ENCODE assay signal across 15 mouse cellular contexts in the genomic region with DNA sequence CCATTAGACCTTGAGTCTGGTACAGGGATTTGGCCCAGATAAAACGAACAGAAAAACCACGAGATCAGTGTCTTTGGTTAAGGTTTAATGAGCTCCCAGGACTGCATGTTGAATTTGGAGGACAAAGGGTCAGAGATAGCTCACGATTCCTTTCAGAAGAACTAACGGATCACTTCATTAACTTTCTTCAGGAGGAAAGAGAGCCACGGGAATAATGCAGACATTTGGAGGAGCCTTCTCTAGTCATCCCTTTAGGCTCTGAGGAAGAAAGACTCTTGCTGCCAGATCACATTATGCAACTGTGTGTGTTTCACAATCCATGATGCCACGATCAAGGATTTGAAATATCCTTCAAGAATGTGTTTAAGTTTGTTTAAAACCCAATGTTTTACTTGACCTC.
DNase-seq lines count a peak whose midpoint lies in the region; ATAC-seq and TF ChIP-seq lines count a peak whose summit lies in the region.
"Had no signal": no experiment of that assay in that cellular context is flagged by ENCODE, and none has a peak within 500 bp of the region (broad histone marks: within the 10 kb centered on the region; RNA-seq: fewer than 3 reads in every experiment).

No protein-coding gene starts in this region.

- peak; percentile 35 to 65 for DNase-seq in lung, adult 18-20 months
- DNase-seq in lung, adult 2 months: no peak
- peak; percentile 37 for DNase-seq in adrenal gland, adult 8-10 months
- peak; percentile 82 for DNase-seq in lung, embryonic 14.5 days
- peak; percentile 41 for DNase-seq in skeletal muscle tissue, adult 2 months (ENCODE audit: low read depth, low spot score)
- no peak for DNase-seq in c-Kit-positive CD71-positive TER-119-positive erythroid progenitor cells, embryonic 14.5 days (ENCODE audit: low spot score)
- DNase-seq: cerebellum, adult 9-11 months; gastrocnemius, postnatal 14 days; left cerebral cortex, postnatal 4 days had no signal

- H3K4me1 ChIP-seq in lung, adult 2 months (ENCODE audit: control insufficient read depth, insufficient read depth, low read length): peaks cover 2% of the 10 kb centered on the region; the same call in 1 of the 2 replicates
- 0 out of 2 replicates have a peak, but pooled peaks cover 3% of the 10 kb centered on the region for H3K4me1 ChIP-seq in lung, embryonic 14.5 days (ENCODE audit: insufficient read depth)
- no peaks in the 10 kb centered on the region for H3K4me1 ChIP-seq in forebrain, embryonic 15.5 days
- H3K4me1 ChIP-seq: embryonic facial prominence, embryonic 10.5 days; heart, embryonic 15.5 days; hindbrain, embryonic 15.5 days had no signal

- no peaks in the 10 kb centered on the region for H3K9me3 ChIP-seq in lung, embryonic 14.5 days (ENCODE audit: low read depth, low read length)
- no peaks in the 10 kb centered on the region for H3K9me3 ChIP-seq in forebrain, embryonic 15.5 days
- H3K9me3 ChIP-seq: embryonic facial prominence, embryonic 10.5 days; heart, embryonic 15.5 days; hindbrain, embryonic 15.5 days; midbrain, embryonic 10.5 days had no signal

- WGBS in lung, adult 2 months: 49% methylated on average over 6 of the region's 6 CpGs
- 30% methylated on average over 6 of the region's 6 CpGs for WGBS in lung, embryonic 14.5 days
- WGBS in forebrain, embryonic 15.5 days: 27% methylated on average over 6 of the region's 6 CpGs

- H3K27me3 ChIP-seq in lung, embryonic 14.5 days (ENCODE audit: insufficient read depth, low read length): no peaks in the 10 kb centered on the region
- no peaks in the 10 kb centered on the region for H3K27me3 ChIP-seq in forebrain, embryonic 15.5 days
- H3K27me3 ChIP-seq: heart, embryonic 15.5 days; hindbrain, embryonic 15.5 days had no signal

- no peaks in the 10 kb centered on the region for H3K36me3 ChIP-seq in lung, embryonic 14.5 days (ENCODE audit: insufficient read depth)
- H3K36me3 ChIP-seq in forebrain, embryonic 15.5 days: no peaks in the 10 kb centered on the region
- H3K36me3 ChIP-seq: embryonic facial prominence, embryonic 10.5 days; heart, embryonic 15.5 days; hindbrain, embryonic 15.5 days; midbrain, embryonic 10.5 days had no signal

- no peak for TF ChIP-seq POLR2A in lung, adult 2 months (IDR thresholded peaks at IDR 0.05; ENCODE audit: borderline replicate concordance, extremely low read depth, low read depth, low read length)

- ATAC-seq in lung, embryonic 14.5 days (ENCODE audit: insufficient read depth): no peak
- no peak for ATAC-seq in forebrain, embryonic 15.5 days (replicated peaks)

- no peak overlapping the region for H3K4me2 ChIP-seq in lung, embryonic 14.5 days
- no peak overlapping the region for H3K4me2 ChIP-seq in forebrain, embryonic 15.5 days (replicated peaks)
- H3K4me2 ChIP-seq: heart, embryonic 15.5 days; hindbrain, embryonic 15.5 days had no signal

- H3K9ac ChIP-seq in lung, embryonic 14.5 days: no peak overlapping the region
- no peak overlapping the region for H3K9ac ChIP-seq in forebrain, embryonic 15.5 days (replicated peaks)
- H3K9ac ChIP-seq: heart, embryonic 15.5 days; hindbrain, embryonic 15.5 days; liver, embryonic 14.5 days had no signal

- no peak for TF ChIP-seq CTCF in lung, adult 2 months (IDR thresholded peaks at IDR 0.05; ENCODE audit: insufficient read depth, low read length)
- no peak for TF ChIP-seq CTCF in lung, embryonic 14.5 days (IDR thresholded peaks at IDR 0.05; ENCODE audit: low read depth)

- no peak overlapping the region for H3K4me3 ChIP-seq in lung, adult 2 months (replicated peaks; ENCODE audit: extremely low read depth, low read depth, low read length)
- no peak overlapping the region for H3K4me3 ChIP-seq in lung, embryonic 14.5 days (ENCODE audit: low read depth, low read length)
- H3K4me3 ChIP-seq in forebrain, embryonic 15.5 days: no peak overlapping the region
- H3K4me3 ChIP-seq: embryonic facial prominence, embryonic 10.5 days; heart, embryonic 15.5 days; hindbrain, embryonic 15.5 days; midbrain, embryonic 10.5 days had no signal

- no peak overlapping the region for H3K27ac ChIP-seq in lung, embryonic 14.5 days (ENCODE audit: low read depth)
- H3K27ac ChIP-seq in forebrain, embryonic 15.5 days (replicated peaks): no peak overlapping the region
- H3K27ac ChIP-seq: embryonic facial prominence, embryonic 10.5 days; heart, embryonic 15.5 days; hindbrain, embryonic 15.5 days; liver, embryonic 14.5 days; midbrain, embryonic 10.5 days had no signal

Comparison
In these comparisons a context has a peak if more than half of its experiments do, and no peak if none do; other contexts are left out.
1. DNase-seq: peak in lung, adult 18-20 months (2 of 2), adrenal gland, adult 8-10 months (single experiment), lung, embryonic 14.5 days (single experiment) and skeletal muscle tissue, adult 2 months (single experiment); none in lung, adult 2 months (single experiment) and c-Kit-positive CD71-positive TER-119-positive erythroid progenitor cells, embryonic 14.5 days (single experiment).